Mouse (Mus musculus): ENCODE measurements around the gene Mptx2. TPM values are rescaled to one million over a fixed set of nuclear protein-coding genes. Genes with fewer than 3 reads are reported as not detected.
A peak's percentile ranks its signal among the peaks of the same experiment; 100 is the strongest.
"Not testable (repeated sequence)": the region's sequence is repeated elsewhere in the genome, so short reads cannot be mapped to it uniquely, and the experiment has no call there.

The Mptx2 gene
- not detected for total RNA-seq (2021)

- intact Hi-C loops (cut with DNase I), result no loop called here
- no peak for DNase-seq (ENCODE audit: low spot score in 2 of 2)
Measured at GRCm38 (mm10) chr1:173277677-173278076, at the start of gene Mptx2. Gene Mptx2 (minus strand): TSS chr1:173277777.

GRCm38 (mm10) chr1:173326552-173326951, 49.0 kb upstream of the Mptx2 start:
- no peak for DNase-seq (ENCODE audit: low spot score in 2 of 2)
- intact Hi-C loops (cut with DNase I), result loop anchor here (10.0 kb wide), 2 partner anchors 802 to 912 kb away; partner anchors contain the start of gene Cfap45

GRCm38 (mm10) chr1:173325395-173325794, 47.8 kb upstream of the Mptx2 start:
- intact Hi-C loops (cut with DNase I), result loop anchor here (10.0 kb wide), 2 partner anchors 801 to 911 kb away; partner anchors contain the start of gene Cfap45
- DNase-seq (ENCODE audit: low spot score in 2 of 2), result no peak

- no peak for DNase-seq (ENCODE audit: low spot score in 2 of 2)
- intact Hi-C loops (cut with DNase I), result loop anchor here (1.0 to 10.0 kb wide), 5 partner anchors 52 to 910 kb away; partner anchors contain the start of gene Cfap45
Measured at GRCm38 (mm10) chr1:173324961-173325360, 47.4 kb upstream of the Mptx2 start.

GRCm38 (mm10) chr1:173323839-173324585, 46.4 kb upstream of the Mptx2 start:
- DNase-seq (ENCODE audit: low spot score in 2 of 2), result peak in 1 of 2 experiments; percentile 45
- intact Hi-C loops (cut with DNase I), result loop anchor here (1.0 to 10.0 kb wide), 5 partner anchors 53 to 909 kb away; partner anchors contain the start of gene Cfap45

GRCm38 (mm10) chr1:173322249-173322627, 44.7 kb upstream of the Mptx2 start:
- DNase-seq (ENCODE audit: low spot score in 2 of 2), result peak in 1 of 2 experiments; percentile 77
- intact Hi-C loops (cut with DNase I), result loop anchor here (5.0 to 10.0 kb wide), 4 partner anchors 75 to 907 kb away; partner anchors contain the start of gene Cfap45

- no peak for DNase-seq (ENCODE audit: low spot score in 2 of 2)
- intact Hi-C loops (cut with DNase I), result loop anchor here (5.0 to 10.0 kb wide), 4 partner anchors 76 to 907 kb away; partner anchors contain the start of gene Cfap45
Measured at GRCm38 (mm10) chr1:173321593-173322248, 44.1 kb upstream of the Mptx2 start.

- intact Hi-C loops (cut with DNase I), result no loop called here
Measured at GRCm38 (mm10) chr1:173317925-173318477, 40.4 kb upstream of the Mptx2 start.

GRCm38 (mm10) chr1:173315725-173316124, 38.1 kb upstream of the Mptx2 start:
- no peak for DNase-seq (ENCODE audit: low spot score in 2 of 2)
- intact Hi-C loops (cut with DNase I), result no loop called here

More at GRCm38 (mm10) chr1:173317925-173318477, 40.4 kb upstream of the Mptx2 start:
- DNase-seq (ENCODE audit: low spot score in 2 of 2), result no peak

GRCm38 (mm10) chr1:173313535-173314050, 36.0 kb upstream of the Mptx2 start:
- DNase-seq (ENCODE audit: low spot score in 2 of 2); intact Hi-C loops (cut with DNase I): not testable (repeated sequence)

GRCm38 (mm10) chr1:173302795-173303194, 25.2 kb upstream of the Mptx2 start:
- DNase-seq (ENCODE audit: low spot score in 2 of 2); intact Hi-C loops (cut with DNase I): not testable (repeated sequence)

GRCm38 (mm10) chr1:173265701-173266100, 11.9 kb downstream of the Mptx2 start, which contains the start of gene Olfr418:
Gene Olfr418 (plus strand): TSS chr1:173266001.
- DNase-seq (ENCODE audit: low spot score in 2 of 2), result no peak
- intact Hi-C loops (cut with DNase I), result no loop called here

- intact Hi-C loops (cut with DNase I), result no loop called here
- DNase-seq (ENCODE audit: low spot score in 2 of 2), result no peak
Measured at GRCm38 (mm10) chr1:173249888-173250287, 27.7 kb downstream of the Mptx2 start.

- intact Hi-C loops (cut with DNase I); DNase-seq (ENCODE audit: low spot score in 2 of 2): not testable (repeated sequence)
Measured at GRCm38 (mm10) chr1:173237004-173237403, 40.6 kb downstream of the Mptx2 start.

GRCm38 (mm10) chr1:173227081-173227480, 50.5 kb downstream of the Mptx2 start, which contains the start of gene Fcer1a:
Gene Fcer1a (minus strand): TSS chr1:173227214.
- DNase-seq (ENCODE audit: low spot score in 2 of 2), result no peak
- intact Hi-C loops (cut with DNase I), result no loop called here

Other genes starting within 250 kb of the Mptx2 start
- gene Olfr1408, start 140.4 kb downstream of the Mptx2 start, total RNA-seq (2021), result not detected
- not detected for gene Olfr1406, start 87.1 kb downstream of the Mptx2 start, total RNA-seq (2021)
- not detected for gene Olfr218, start 80.0 kb downstream of the Mptx2 start, total RNA-seq (2021)
- not detected for gene Olfr1404, start 65.4 kb downstream of the Mptx2 start, total RNA-seq (2021)
- gene Fcer1a, start 50.6 kb downstream of the Mptx2 start, total RNA-seq (2021), result not detected
- gene Olfr418, start 11.8 kb downstream of the Mptx2 start, total RNA-seq (2021), result not detected
- gene Ackr1, start 56.0 kb upstream of the Mptx2 start, total RNA-seq (2021), result 100 to 1,000 TPM in 1 of 2 experiments, 10 to 100 TPM in 1; 89.1 to 100 TPM
- gene Aim2, start 73.1 kb upstream of the Mptx2 start, total RNA-seq (2021), result 1 to 10 TPM; 1.6 to 2.5 TPM
- 100 to 1,000 TPM; 428 to 459 TPM for gene Cadm3, start 89.9 kb upstream of the Mptx2 start, total RNA-seq (2021)
- not detected for gene Ifi206, start 213.3 kb upstream of the Mptx2 start, total RNA-seq (2021)

All from left cerebral cortex, postnatal 25 days (tissue).